In genomic region chr12:77667151-77667874, GRCm38 (mm10) we compare ENCODE assay signal across 13 mouse cellular contexts.
DNase-seq lines count a peak whose midpoint lies in the region; ATAC-seq and TF ChIP-seq lines count a peak whose summit lies in the region.
"Had no signal": no experiment of that assay in that cellular context is flagged by ENCODE, and none has a peak within 500 bp of the region (broad histone marks: within the 10 kb centered on the region; RNA-seq: fewer than 3 reads in every experiment).

No protein-coding gene starts in this region.

- TF ChIP-seq EP300 in CH12.LX (IDR thresholded peaks at IDR 0.05; ENCODE audit: low read length): no peak

- no peaks in the 10 kb centered on the region for H3K36me3 ChIP-seq in heart, embryonic 12.5 days
- no peaks in the 10 kb centered on the region for H3K36me3 ChIP-seq in kidney, embryonic 15.5 days
- no peaks in the 10 kb centered on the region for H3K36me3 ChIP-seq in CH12.LX (replicated peaks in 1 of 2; ENCODE audit: control insufficient read depth in 1 of 2, insufficient read depth in 1 of 2, low read length in 1 of 2)
- H3K36me3 ChIP-seq: embryonic facial prominence, embryonic 15.5 days; limb, embryonic 10.5 days; neural tube, embryonic 13.5 days had no signal

- in situ Hi-C loops in CH12.LX (cut with MboI; ENCODE audit: low pct_ligation_motif_present, low pct_unique_long_range_greater_than_20kb, low sequenced_read_pairs): loop anchor here (25.0 kb wide), 1 partner anchor 430 kb away; the partner anchor contains the start of gene Fut8

- WGBS in heart, embryonic 12.5 days: 44% methylated on average over 10 of the region's 10 CpGs
- 76% methylated on average over 10 of the region's 10 CpGs for WGBS in kidney, embryonic 15.5 days
- 72% methylated on average over 10 of the region's 10 CpGs for WGBS in lung, adult 2 months

- TF ChIP-seq CTCF in CH12.LX (conservative IDR thresholded peaks at IDR 0.05 in 1 of 2, IDR thresholded peaks at IDR 0.05 in 1 of 2; ENCODE audit: low read depth in 2 of 2, low read length in 2 of 2): no peak
- no peak for TF ChIP-seq CTCF in lung, adult 2 months (IDR thresholded peaks at IDR 0.05; ENCODE audit: insufficient read depth, low read length)

- DNase-seq in heart, postnatal 4 days: no peak
- no peak for DNase-seq in kidney, adult 9 months
- DNase-seq in CH12.LX (ENCODE audit: extremely low read depth) (no peak), ZHBTc4 (ENCODE audit: low read depth, low spot score) (peak; percentile 62)
- no peak for DNase-seq in gastrocnemius, adult 8-10 months (ENCODE audit: low spot score in 2 of 2)
- DNase-seq in lung, adult 2 months: no peak
- DNase-seq: adrenal gland, adult 8-10 months had no signal

- H3K9ac ChIP-seq in heart, embryonic 12.5 days: no peak overlapping the region
- no peak overlapping the region for H3K9ac ChIP-seq in kidney, embryonic 15.5 days
- H3K9ac ChIP-seq in CH12.LX (ENCODE audit: insufficient read depth, low read depth): no peak overlapping the region
- H3K9ac ChIP-seq: embryonic facial prominence, embryonic 15.5 days; liver, postnatal 0 days; neural tube, embryonic 13.5 days had no signal

- dilution Hi-C loops in CH12.LX (cut with MboI; ENCODE audit: extremely low pct_ligation_motif_present, extremely low pct_unique_long_range_greater_than_20kb, low sequenced_read_pairs): no loop called here

- H3K4me2 ChIP-seq in heart, embryonic 12.5 days: peak overlapping the region; percentile 22; the same call in 1 of the 2 replicates
- H3K4me2 ChIP-seq in kidney, embryonic 15.5 days: no peak overlapping the region
- H3K4me2 ChIP-seq in CH12.LX (ENCODE audit: insufficient read depth, low read depth, poor library complexity, severe bottlenecking): 0 out of 2 replicates have a peak overlapping the region, but pooled peaks have one; percentile 32
- H3K4me2 ChIP-seq: embryonic facial prominence, embryonic 15.5 days; neural tube, embryonic 13.5 days had no signal

- no peak for TF ChIP-seq POLR2A in CH12.LX (IDR thresholded peaks at IDR 0.05; ENCODE audit: low read depth, low read length)
- TF ChIP-seq POLR2A in lung, adult 2 months (IDR thresholded peaks at IDR 0.05; ENCODE audit: borderline replicate concordance, extremely low read depth, low read depth, low read length): no peak

- no peaks in the 10 kb centered on the region for H3K79me2 ChIP-seq in CH12.LX (replicated peaks; ENCODE audit: control insufficient read depth, extremely low read depth, insufficient read depth, poor library complexity, severe bottlenecking)

- H3K27me3 ChIP-seq in heart, embryonic 12.5 days (replicated peaks): peaks cover 26% of the 10 kb centered on the region
- H3K27me3 ChIP-seq in kidney, embryonic 15.5 days: peaks cover 3% of the 10 kb centered on the region; the same call in 1 of the 2 replicates
- H3K27me3 ChIP-seq in CH12.LX (replicated peaks): no peaks in the 10 kb centered on the region
- H3K27me3 ChIP-seq: embryonic facial prominence, embryonic 15.5 days; neural tube, embryonic 13.5 days had no signal

- no peak overlapping the region for H3K27ac ChIP-seq in heart, embryonic 12.5 days (ENCODE audit: poor library complexity, severe bottlenecking)
- H3K27ac ChIP-seq in kidney, embryonic 15.5 days: no peak overlapping the region
- no peak overlapping the region for H3K27ac ChIP-seq in CH12.LX (ENCODE audit: insufficient read depth, low read depth)
- H3K27ac ChIP-seq: embryonic facial prominence, embryonic 15.5 days; limb, embryonic 10.5 days; neural tube, embryonic 13.5 days had no signal

- no peak for ATAC-seq in heart, embryonic 12.5 days (ENCODE audit: insufficient number of reproducible peaks, low FRiP score)
- peak; percentile 25; the same call in 1 of the 2 replicates for ATAC-seq in kidney, embryonic 15.5 days (replicated peaks; ENCODE audit: low FRiP score)
- ATAC-seq: liver, postnatal 0 days had no signal

- H3K4me1 ChIP-seq in heart, embryonic 12.5 days (replicated peaks): peaks cover 26% of the 10 kb centered on the region
- H3K4me1 ChIP-seq in kidney, embryonic 15.5 days: peaks cover 12% of the 10 kb centered on the region
- peaks cover 3 to 15% of the 10 kb centered on the region in 2 experiments; a peak in 3 of 4 replicates for H3K4me1 ChIP-seq in CH12.LX (ENCODE audit: control insufficient read depth in 1 of 2, insufficient read depth in 2 of 2)
- H3K4me1 ChIP-seq in lung, adult 2 months (ENCODE audit: control insufficient read depth, insufficient read depth, low read length): no peaks in the 10 kb centered on the region
- H3K4me1 ChIP-seq: embryonic facial prominence, embryonic 15.5 days had no signal

- no peak overlapping the region for H3K4me3 ChIP-seq in heart, embryonic 12.5 days
- no peak overlapping the region for H3K4me3 ChIP-seq in kidney, embryonic 15.5 days (replicated peaks)
- H3K4me3 ChIP-seq in CH12.LX (replicated peaks in 1 of 3; ENCODE audit: low read depth in 2 of 3, low read length in 2 of 3, poor library complexity in 1 of 3): no peak overlapping the region
- no peak overlapping the region for H3K4me3 ChIP-seq in lung, adult 2 months (replicated peaks; ENCODE audit: extremely low read depth, low read depth, low read length)
- H3K4me3 ChIP-seq: embryonic facial prominence, embryonic 15.5 days; limb, embryonic 10.5 days; neural tube, embryonic 13.5 days had no signal

- H3K9me3 ChIP-seq in heart, embryonic 12.5 days (replicated peaks): no peaks in the 10 kb centered on the region
- H3K9me3 ChIP-seq in kidney, embryonic 15.5 days (replicated peaks): no peaks in the 10 kb centered on the region
- no peaks in the 10 kb centered on the region for H3K9me3 ChIP-seq in CH12.LX (replicated peaks; ENCODE audit: low read length)
- H3K9me3 ChIP-seq: embryonic facial prominence, embryonic 15.5 days; limb, embryonic 10.5 days; neural tube, embryonic 13.5 days had no signal

- no peak for TF ChIP-seq RAD21 in CH12.LX (IDR thresholded peaks at IDR 0.05; ENCODE audit: low read depth, low read length)

TF ChIP-seq in CH12.LX, 34 proteins besides CTCF, POLR2A, EP300 and RAD21:
- TF ChIP-seq RCOR1 (conservative IDR thresholded peaks at IDR 0.05; ENCODE audit: low read depth, low read length): no peak
- TF ChIP-seq PAX5 (IDR thresholded peaks at IDR 0.05; ENCODE audit: low read length): no peak
- TF ChIP-seq E2F4 (IDR thresholded peaks at IDR 0.05; ENCODE audit: insufficient replicate concordance, low read depth, low read length): no peak
- TF ChIP-seq SMC3 (IDR thresholded peaks at IDR 0.05; ENCODE audit: low read depth, low read length): no peak
- no peak for TF ChIP-seq CHD1 (IDR thresholded peaks at IDR 0.05; ENCODE audit: low read depth, low read length)
- no peak for TF ChIP-seq TBP (conservative IDR thresholded peaks at IDR 0.05; ENCODE audit: low read depth, low read length)
- no peak for TF ChIP-seq IRF4 (IDR thresholded peaks at IDR 0.05; ENCODE audit: low read depth, low read length)
- no peak for TF ChIP-seq KAT2A (IDR thresholded peaks at IDR 0.05; ENCODE audit: insufficient replicate concordance, low read length)
- TF ChIP-seq GABPA (IDR thresholded peaks at IDR 0.05; ENCODE audit: insufficient replicate concordance, low read depth, low read length): no peak
- TF ChIP-seq ZNF384 (IDR thresholded peaks at IDR 0.05; ENCODE audit: low read depth, low read length): no peak
- no peak for TF ChIP-seq MAX (IDR thresholded peaks at IDR 0.05; ENCODE audit: low read length)
- no peak for TF ChIP-seq TCF12 (IDR thresholded peaks at IDR 0.05; ENCODE audit: low read depth, low read length)
- TF ChIP-seq MAFK (IDR thresholded peaks at IDR 0.05; ENCODE audit: insufficient replicate concordance, low read length): no peak
- no peak for TF ChIP-seq NELFE (IDR thresholded peaks at IDR 0.05; ENCODE audit: low read depth, low read length)
- TF ChIP-seq NRF1 (IDR thresholded peaks at IDR 0.05; ENCODE audit: low read depth, low read length): no peak
- no peak for TF ChIP-seq JUN (IDR thresholded peaks at IDR 0.05; ENCODE audit: insufficient read depth, low read depth, low read length)
- no peak for TF ChIP-seq CHD2 (IDR thresholded peaks at IDR 0.05; ENCODE audit: low read length)
- no peak for TF ChIP-seq HCFC1 (IDR thresholded peaks at IDR 0.05; ENCODE audit: low read depth, low read length)
- no peak for TF ChIP-seq USF1 (IDR thresholded peaks at IDR 0.05; ENCODE audit: low read depth, low read length)
TF ChIP-seq in CH12.LX: peak in this region for 0.
